Mouse (Mus musculus) limb, embryonic 12.5 days (tissue): ENCODE measurements at regions not wholly inside any gene's neighbourhood (a gene's known extent, or its start where the extent isn't known, plus 50 kb on each side); places are given as distances from the start of the nearest gene placed in this dataset.

Experiments
- ATAC-seq: fragments of 200-750 bp; cut with Nextera tagmentation; 2 replicates; pipeline ENCODE4 v1.8.0; 2017; ENCODE audit warnings: low read depth, moderate TSS enrichment; ENCODE audit not compliant: insufficient number of reproducible peaks, insufficient read depth, low FRiP score, low TSS enrichment
- H3K27ac ChIP-seq: fragments of 300-500 bp; sonication (generic); 2 replicates; pipeline ENCODE4 v1.5.1; 2016; ENCODE audit warnings: mild to moderate bottlenecking, moderate library complexity
- H3K27me3 ChIP-seq: fragments of 300-500 bp; sonication (generic); 2 replicates; pipeline ENCODE4 v1.6.1; 2016; ENCODE audit warnings: mild to moderate bottlenecking, moderate library complexity
- H3K36me3 ChIP-seq: fragments of 300-500 bp; sonication (generic); 2 replicates; pipeline ENCODE4 v1.6.1; 2016; ENCODE audit warnings: mild to moderate bottlenecking, moderate library complexity
- H3K4me1 ChIP-seq: fragments of 300-500 bp; sonication (generic); replicated peaks from 2 replicates; pipeline ENCODE4 v1.6.1; 2016
- H3K4me2 ChIP-seq: fragments of 300-500 bp; sonication (generic); 2 replicates; pipeline ENCODE4 v1.6.1; 2016; ENCODE audit warnings: mild to moderate bottlenecking, moderate library complexity
- H3K4me3 ChIP-seq: fragments of 300-500 bp; sonication (generic); replicated peaks from 2 replicates; pipeline ENCODE4 v1.5.1; 2016; ENCODE audit warnings: mild to moderate bottlenecking
- H3K9ac ChIP-seq: fragments of 300-500 bp; sonication (generic); replicated peaks from 2 replicates; pipeline ENCODE4 v1.6.1; 2016; ENCODE audit warnings: mild to moderate bottlenecking, moderate library complexity
- H3K9me3 ChIP-seq: fragments of 300-500 bp; sonication (generic); 2 replicates; pipeline ENCODE4 v1.6.1; 2016; ENCODE audit warnings: mild to moderate bottlenecking, moderate library complexity
- WGBS: fragments of 180-500 bp; shearing (Covaris S2); methylation state at CpG from one replicate; pipeline ENCODE4 v1.1.7; 2016; 5-methylcytosine and 5-hydroxymethylcytosine counted together

DNA sequence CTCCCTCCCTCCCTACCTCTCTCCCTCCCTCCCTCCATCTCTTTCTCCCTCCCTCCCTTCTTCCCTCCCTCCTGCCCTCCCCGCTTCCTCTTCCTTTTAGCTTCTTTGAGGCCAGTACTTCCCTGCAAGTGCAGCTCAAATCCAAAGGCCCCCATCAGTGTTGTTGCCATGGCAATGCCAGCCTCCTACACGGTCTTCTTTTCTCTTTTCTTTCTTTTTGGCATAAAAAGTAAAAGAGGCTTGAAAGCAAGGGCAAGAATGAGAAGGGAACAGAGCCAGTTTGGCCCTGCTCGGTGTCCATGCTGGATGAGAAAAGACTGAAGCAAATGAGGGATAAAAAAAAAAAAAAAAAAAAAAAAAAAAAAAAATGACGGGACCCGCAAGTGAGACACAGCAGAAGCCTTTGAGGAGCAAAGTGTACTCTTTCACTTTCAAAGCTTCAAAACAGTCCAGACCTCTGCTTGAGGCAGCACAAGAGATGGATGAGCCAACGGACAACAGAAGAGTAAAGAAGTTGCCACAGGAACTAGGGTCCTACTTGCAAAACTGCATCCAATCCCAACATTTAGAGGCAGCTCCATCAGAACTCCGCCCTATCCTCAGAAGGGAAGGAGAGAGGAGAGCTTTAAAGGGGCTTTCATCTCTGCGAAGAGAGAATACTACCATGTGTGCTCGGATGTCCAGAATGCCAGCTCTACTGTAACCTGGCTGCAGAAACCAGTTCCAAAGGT, 106.9 kb upstream of the Pabpc6 start:
- Histone ChIP-seq H3K9me3 (no peaks in the 10 kb centered on the region), H3K36me3 (no peaks in the 10 kb centered on the region), H3K27me3 (peaks cover 7% of the 10 kb centered on the region; the same call in 1 of the 2 replicates), H3K4me2 (no peak overlapping the region), H3K9ac (no peak overlapping the region), H3K27ac (no peak overlapping the region), H3K4me3 (no peak overlapping the region), H3K4me1 (peaks cover 10% of the 10 kb centered on the region; the same call in 1 of the 2 replicates)
- no peak for ATAC-seq
- 76% methylated on average over 7 of the region's 9 CpGs for WGBS

DNA sequence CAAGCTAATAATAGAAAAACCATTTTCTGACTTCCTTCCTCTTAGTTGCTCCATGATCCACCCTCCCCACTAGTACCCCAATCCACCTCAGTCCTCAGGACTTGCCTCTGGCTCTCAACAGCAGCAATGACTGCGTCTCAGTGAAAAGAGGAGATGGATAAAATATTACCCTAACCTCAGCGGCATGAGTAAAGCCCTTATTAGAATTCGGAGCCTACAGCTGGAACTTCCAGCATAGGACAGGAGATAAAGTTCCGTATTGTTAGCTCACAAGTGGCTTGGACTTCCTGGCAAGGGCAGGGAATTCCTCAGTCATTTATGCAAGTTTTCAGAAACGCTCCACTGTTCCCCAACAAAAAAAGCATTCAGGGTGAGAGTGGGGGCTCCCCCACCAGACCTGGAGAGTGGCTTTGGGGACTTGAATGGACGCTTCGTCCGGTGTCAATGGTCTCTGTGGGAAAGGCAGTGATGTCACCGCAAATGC, 106.2 kb upstream of the Pabpc6 start:
- H3K36me3 ChIP-seq = no peaks in the 10 kb centered on the region
- H3K27ac ChIP-seq = no peak overlapping the region
- no peak overlapping the region for H3K4me3 ChIP-seq
- no peak overlapping the region for H3K4me2 ChIP-seq
- H3K9me3 ChIP-seq = no peaks in the 10 kb centered on the region
- ATAC-seq = no peak
- peaks cover 7% of the 10 kb centered on the region; the same call in 1 of the 2 replicates for H3K27me3 ChIP-seq
- no peak overlapping the region for H3K9ac ChIP-seq
- WGBS = 76% methylated on average over 9 of the region's 9 CpGs
- H3K4me1 ChIP-seq = peaks cover 10% of the 10 kb centered on the region; the same call in 1 of the 2 replicates

DNA sequence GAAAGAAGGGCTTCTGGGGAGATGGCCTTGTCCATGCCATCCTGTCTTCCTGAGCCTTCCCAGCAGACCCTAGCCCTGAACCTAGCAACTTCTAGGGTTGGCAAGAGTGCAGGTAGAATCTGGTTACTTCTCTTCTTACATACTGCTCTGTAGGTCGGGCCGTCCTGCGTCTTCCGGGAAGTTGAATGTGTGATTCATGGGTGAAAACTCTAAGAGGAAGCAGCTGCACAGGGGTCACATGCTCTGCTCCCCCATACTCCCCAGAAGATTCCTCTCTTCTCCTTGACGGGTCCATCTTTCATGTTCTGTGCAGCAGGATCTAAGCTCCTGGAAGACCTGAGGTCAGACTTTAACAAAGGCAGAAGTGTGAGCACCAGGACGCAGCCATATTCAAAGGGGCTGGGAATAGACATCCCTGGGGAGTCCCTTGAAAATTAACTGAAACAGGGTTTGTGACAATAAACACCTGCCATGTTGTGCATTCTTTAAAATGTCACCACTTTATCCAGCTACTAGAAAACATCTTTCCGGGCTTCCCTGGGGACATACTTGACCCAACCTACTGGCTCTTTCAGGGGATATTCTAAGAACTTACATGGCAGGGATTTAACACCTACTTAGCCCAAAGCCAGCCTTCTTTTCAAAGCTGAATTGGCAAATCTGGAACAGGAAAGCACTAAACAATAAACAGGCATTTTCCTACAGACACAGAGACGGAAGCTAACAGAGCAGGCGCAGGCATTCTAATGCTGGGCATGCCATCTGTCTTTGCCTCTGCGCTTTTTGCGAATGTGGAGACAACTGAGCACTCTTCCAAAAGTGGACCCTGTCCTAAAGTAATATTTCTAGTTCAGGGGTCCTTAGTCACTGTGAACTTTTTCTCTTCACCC, 105.5 kb upstream of the Pabpc6 start:
- Histone ChIP-seq H3K27ac (0 out of 2 replicates have a peak overlapping the region, but pooled peaks have one; percentile 7), H3K4me2 (no peak overlapping the region), H3K9ac (no peak overlapping the region), H3K4me3 (no peak overlapping the region), H3K9me3 (no peaks in the 10 kb centered on the region), H3K36me3 (no peaks in the 10 kb centered on the region), H3K27me3 (peaks cover 7% of the 10 kb centered on the region; the same call in 1 of the 2 replicates), H3K4me1 (peaks cover 10% of the 10 kb centered on the region; the same call in 1 of the 2 replicates)
- ATAC-seq = no peak
- WGBS = 58% methylated on average over 11 of the region's 11 CpGs

DNA sequence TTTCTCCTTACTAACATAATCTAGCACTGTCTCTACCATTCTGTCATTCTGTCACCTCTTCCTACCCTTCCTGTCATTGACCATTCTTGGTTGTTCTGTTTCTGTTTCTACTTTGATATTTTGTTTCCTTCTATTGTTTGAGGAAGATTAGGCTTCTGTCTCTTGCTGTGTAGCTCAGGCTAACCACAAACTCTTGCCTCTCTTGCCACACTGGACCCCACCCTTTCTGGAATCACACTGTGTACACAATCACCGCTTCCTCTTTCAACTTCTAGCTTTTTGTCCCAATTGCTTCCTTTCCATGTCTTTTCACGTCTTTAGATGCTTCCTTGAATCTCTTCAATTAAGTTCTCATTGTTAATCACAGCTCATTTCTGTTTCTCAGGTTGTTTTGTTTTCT, 104.2 kb upstream of the Pabpc6 start:
- H3K4me1 ChIP-seq = peaks cover 10% of the 10 kb centered on the region; the same call in 1 of the 2 replicates
- H3K27ac ChIP-seq = no peak overlapping the region
- no peak for ATAC-seq
- H3K9ac ChIP-seq = no peak overlapping the region
- no peaks in the 10 kb centered on the region for H3K36me3 ChIP-seq
- peaks cover 4% of the 10 kb centered on the region; the same call in 1 of the 2 replicates for H3K27me3 ChIP-seq
- 85% methylated on average over 2 of the region's 2 CpGs for WGBS
- no peaks in the 10 kb centered on the region for H3K9me3 ChIP-seq
- no peak overlapping the region for H3K4me3 ChIP-seq
- H3K4me2 ChIP-seq = no peak overlapping the region

DNA sequence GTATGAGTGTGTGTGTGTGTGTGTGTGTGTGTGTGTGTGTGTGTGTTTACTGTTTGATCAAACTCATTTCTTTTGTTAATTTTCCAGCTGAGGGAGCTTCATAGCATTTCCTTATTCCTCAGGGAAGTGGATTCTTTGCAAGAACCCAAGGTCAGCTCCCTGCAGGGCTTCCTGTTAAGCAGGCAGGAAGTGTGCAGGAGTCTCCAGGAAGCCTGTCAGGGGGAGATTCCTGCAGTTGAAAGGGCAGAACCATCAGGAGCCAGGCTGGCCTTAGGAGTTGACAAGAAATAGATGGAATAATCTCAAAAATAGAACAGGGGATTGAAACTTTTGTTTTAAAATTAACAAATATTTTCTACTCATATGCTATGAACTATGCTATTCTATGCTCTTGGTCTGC, 98.8 kb upstream of the Pabpc6 start:
- Histone ChIP-seq H3K4me2 (no peak overlapping the region), H3K9ac (no peak overlapping the region), H3K4me1 (peaks cover 16% of the 10 kb centered on the region), H3K27me3 (peaks cover 20% of the 10 kb centered on the region; the same call in 1 of the 2 replicates), H3K9me3 (no peaks in the 10 kb centered on the region), H3K4me3 (no peak overlapping the region), H3K36me3 (no peaks in the 10 kb centered on the region), H3K27ac (no peak overlapping the region)
- no peak for ATAC-seq

DNA sequence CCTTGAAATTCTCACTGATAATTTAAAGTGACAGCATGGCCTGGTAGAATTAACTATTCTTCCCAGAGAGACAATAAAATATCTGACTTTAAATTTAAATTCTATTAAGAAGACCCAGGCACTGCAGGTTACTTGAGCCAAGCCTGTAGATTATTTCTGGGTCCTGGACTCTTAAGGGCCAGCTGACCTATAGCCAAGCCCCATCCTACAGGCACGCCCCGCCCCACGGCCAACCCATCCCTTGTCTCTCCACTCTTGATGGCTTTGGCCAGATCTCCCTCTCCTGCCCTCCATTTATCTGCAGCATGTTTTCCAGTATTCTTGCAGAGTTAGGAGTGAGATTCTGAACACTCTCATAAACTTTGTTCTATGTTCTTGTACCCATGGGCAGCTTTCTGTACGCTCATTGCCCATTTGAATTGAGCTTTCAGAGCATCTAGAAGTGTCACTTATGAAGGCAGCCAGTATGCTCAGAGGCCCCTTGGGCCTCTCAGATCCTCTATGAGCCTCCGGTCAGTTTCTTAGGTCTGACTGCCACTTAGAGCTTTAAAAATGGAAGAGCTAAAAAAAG, 96.2 kb upstream of the Pabpc6 start:
- H3K9me3 ChIP-seq = no peaks in the 10 kb centered on the region
- H3K4me3 ChIP-seq = no peak overlapping the region
- H3K4me2 ChIP-seq = no peak overlapping the region
- H3K36me3 ChIP-seq = no peaks in the 10 kb centered on the region
- no peak for ATAC-seq
- peaks cover 32% of the 10 kb centered on the region for H3K27me3 ChIP-seq
- peaks cover 16% of the 10 kb centered on the region for H3K4me1 ChIP-seq
- no peak overlapping the region for H3K27ac ChIP-seq
- WGBS = 87% methylated on average over 5 of the region's 5 CpGs
- H3K9ac ChIP-seq = no peak overlapping the region

DNA sequence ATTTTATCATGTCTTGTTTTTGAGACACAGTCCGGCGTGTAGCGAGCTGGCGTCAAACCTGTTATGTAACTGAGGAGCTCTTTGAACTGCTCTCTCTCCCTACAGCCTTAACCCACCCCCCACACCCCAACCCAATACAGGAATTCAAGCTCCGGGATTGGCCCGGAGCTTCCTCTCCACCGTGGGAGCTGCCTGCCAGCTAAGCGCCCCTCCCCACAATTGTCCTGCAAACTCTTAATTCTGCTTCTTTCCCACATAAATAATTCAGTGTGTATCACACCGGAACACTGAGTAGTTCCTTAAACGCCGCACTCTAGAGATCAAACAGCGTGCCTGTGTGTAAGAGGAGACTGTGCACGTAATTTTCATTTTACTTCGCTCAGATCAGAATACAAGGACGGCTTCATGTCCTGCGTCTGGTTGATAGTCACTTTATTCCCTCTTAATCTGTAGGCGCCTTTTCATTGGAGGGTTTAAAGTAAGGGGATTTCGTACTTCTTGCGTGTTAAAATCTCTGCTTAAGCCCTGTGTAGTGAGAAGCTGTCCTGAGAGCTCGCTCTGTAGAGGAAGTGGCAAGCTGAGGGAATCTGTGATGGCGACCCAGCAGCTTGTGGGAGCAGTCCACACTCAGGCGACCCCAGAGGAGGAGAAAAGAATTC, 95.3 kb upstream of the Pabpc6 start:
- Histone ChIP-seq H3K9ac (peak overlapping the region; percentile 52), H3K9me3 (no peaks in the 10 kb centered on the region), H3K36me3 (no peaks in the 10 kb centered on the region), H3K27ac (no peak overlapping the region), H3K4me1 (peaks cover 16% of the 10 kb centered on the region), H3K4me2 (peak overlapping the region; percentile 77), H3K27me3 (peaks cover 32% of the 10 kb centered on the region), H3K4me3 (peak overlapping the region; percentile 44)
- WGBS = 2% methylated on average over 22 of the region's 22 CpGs
- ATAC-seq = peak; percentile 71; the same call in 1 of the 2 replicates

DNA sequence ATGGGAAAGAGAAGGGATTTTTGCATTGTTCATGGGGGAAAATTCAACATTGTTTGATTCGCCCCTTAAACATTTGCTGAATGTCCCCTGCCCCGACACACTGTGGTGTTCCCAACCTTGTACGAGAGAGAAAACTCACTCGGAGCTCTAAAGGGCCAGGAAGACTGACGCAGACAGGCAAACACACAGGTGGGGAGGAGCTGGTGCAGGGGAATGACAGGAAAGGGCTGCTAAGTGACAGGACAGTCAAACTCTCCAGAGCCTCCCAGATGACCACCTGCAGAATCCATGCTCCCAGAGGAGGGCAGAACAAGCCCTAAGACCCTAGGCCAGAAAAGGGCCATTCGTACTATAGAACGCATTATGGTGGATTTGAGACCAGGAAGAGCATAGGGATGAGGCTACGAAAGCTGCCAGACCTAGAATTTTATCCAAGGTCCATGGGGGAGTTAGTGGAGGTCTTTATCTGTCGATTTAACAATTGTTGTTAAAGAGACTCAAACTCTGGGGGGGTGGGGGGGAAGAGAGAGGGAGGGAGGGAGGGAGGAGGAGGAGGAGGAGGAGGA, 94.6 kb upstream of the Pabpc6 start:
- Histone ChIP-seq H3K4me3 (peak overlapping the region; percentile 44), H3K36me3 (no peaks in the 10 kb centered on the region), H3K27me3 (peaks cover 32% of the 10 kb centered on the region), H3K9ac (no peak overlapping the region; the same call in 1 of the 2 replicates), H3K27ac (no peak overlapping the region), H3K4me2 (peak overlapping the region; percentile 77), H3K9me3 (no peaks in the 10 kb centered on the region), H3K4me1 (peaks cover 16% of the 10 kb centered on the region)
- no peak for ATAC-seq
- WGBS = 11% methylated on average over 9 of the region's 9 CpGs

DNA sequence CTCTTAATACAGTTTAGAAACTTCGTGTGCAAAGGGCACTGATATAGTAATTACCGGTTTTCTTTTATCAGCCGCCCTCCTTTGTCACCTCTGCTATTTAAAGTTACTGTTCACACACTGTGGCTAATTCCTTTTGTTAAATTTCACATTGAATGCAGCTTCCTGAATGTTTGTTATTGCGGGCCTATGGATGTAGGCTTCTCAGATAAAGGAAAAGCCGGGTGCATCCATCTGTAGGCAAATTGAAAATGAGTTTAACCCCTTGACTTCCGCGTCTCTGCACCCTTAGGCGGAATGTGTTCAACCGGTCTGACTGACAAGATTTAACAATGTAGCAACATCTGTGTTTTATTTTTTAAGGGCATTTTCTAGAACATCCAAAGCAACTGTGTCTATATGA, 93.6 kb upstream of the Pabpc6 start:
- Histone ChIP-seq H3K4me3 (no peak overlapping the region), H3K36me3 (no peaks in the 10 kb centered on the region), H3K4me1 (peaks cover 16% of the 10 kb centered on the region), H3K4me2 (no peak overlapping the region), H3K9ac (no peak overlapping the region), H3K9me3 (no peaks in the 10 kb centered on the region), H3K27ac (no peak overlapping the region), H3K27me3 (peaks cover 32% of the 10 kb centered on the region)
- ATAC-seq = no peak
- 38% methylated on average over 9 of the region's 9 CpGs for whole genome bisulfite sequencing

DNA sequence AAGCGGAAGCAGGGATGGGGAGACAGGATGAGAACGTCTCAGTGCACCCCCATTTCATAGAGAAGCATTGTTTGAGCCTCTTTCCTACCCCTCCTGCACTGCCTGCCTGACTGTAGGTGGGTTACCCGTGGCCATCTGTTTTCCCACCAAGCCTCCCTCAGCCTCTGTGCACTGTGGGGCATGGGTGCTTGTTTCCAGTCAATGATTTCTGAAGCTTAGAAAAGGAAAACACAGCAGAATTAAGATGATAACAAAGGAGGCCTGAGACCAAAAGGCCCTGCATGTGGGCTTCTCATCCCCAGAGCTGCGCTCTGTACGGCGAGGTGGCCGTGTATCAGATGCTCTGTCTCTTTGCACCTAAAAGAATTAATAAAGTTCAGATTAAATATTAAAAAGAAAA, 92.9 kb upstream of the Pabpc6 start:
- no peak overlapping the region for H3K4me3 ChIP-seq
- no peaks in the 10 kb centered on the region for H3K36me3 ChIP-seq
- peaks cover 32% of the 10 kb centered on the region for H3K27me3 ChIP-seq
- no peak overlapping the region for H3K27ac ChIP-seq
- ATAC-seq = no peak
- no peak overlapping the region for H3K9ac ChIP-seq
- no peak overlapping the region for H3K4me2 ChIP-seq
- no peaks in the 10 kb centered on the region for H3K9me3 ChIP-seq
- WGBS = 78% methylated on average over 7 of the region's 7 CpGs
- peaks cover 16% of the 10 kb centered on the region for H3K4me1 ChIP-seq
